Mouse (Mus musculus) midbrain, embryonic 15.5 days (tissue): ENCODE data around the gene Gzmd. TPM values are rescaled to one million over a fixed set of nuclear protein-coding genes. Genes with fewer than 3 reads are reported as not detected.
"Not testable (repeated sequence)": the region's sequence is repeated elsewhere in the genome, so short reads cannot be mapped to it uniquely, and the experiment has no call there.

Experiments used
- ATAC-seq: fragments of 200-750 bp; cut with Nextera tagmentation; replicated peaks from 2 replicates; pipeline ENCODE4 v1.8.0; 2017; ENCODE audit warnings: moderate TSS enrichment
- H3K27ac ChIP-seq: fragments of 300-500 bp; sonication (generic); 2 replicates; pipeline ENCODE4 v1.5.1; 2015; ENCODE audit warnings: mild to moderate bottlenecking, inconsistent platforms
- H3K27me3 ChIP-seq: fragments of 300-500 bp; sonication (generic); replicated peaks from 2 replicates; pipeline ENCODE4 v1.6.1; 2015; ENCODE audit warnings: inconsistent platforms
- H3K36me3 ChIP-seq: fragments of 300-500 bp; sonication (generic); replicated peaks from 2 replicates; pipeline ENCODE4 v1.6.1; 2015; ENCODE audit warnings: inconsistent platforms
- H3K4me1 ChIP-seq: fragments of 300-500 bp; sonication (generic); 2 replicates; pipeline ENCODE4 v1.6.1; 2015; ENCODE audit warnings: inconsistent platforms
- H3K4me2 ChIP-seq: fragments of 300-500 bp; sonication (generic); 2 replicates; pipeline ENCODE4 v1.6.1; 2015; ENCODE audit warnings: inconsistent platforms, mild to moderate bottlenecking, moderate library complexity
- H3K4me3 ChIP-seq: fragments of 300-500 bp; sonication (generic); 2 replicates; pipeline ENCODE4 v1.5.1; 2015; ENCODE audit warnings: mild to moderate bottlenecking, inconsistent platforms
- H3K9ac ChIP-seq: fragments of 300-500 bp; sonication (generic); 2 replicates; pipeline ENCODE4 v1.6.1; 2015; ENCODE audit warnings: mild to moderate bottlenecking, inconsistent platforms
- H3K9me3 ChIP-seq: fragments of 300-500 bp; sonication (generic); 2 replicates; pipeline ENCODE4 v1.6.1; 2016; ENCODE audit warnings: inconsistent platforms
- WGBS: fragments of 180-500 bp; shearing (Covaris S2); methylation state at CpG from one replicate; pipeline ENCODE4 v1.1.7; 2015; ENCODE audit warnings: mixed read lengths; 5-methylcytosine and 5-hydroxymethylcytosine counted together
- polyA plus RNA-seq: library from polyadenylated mRNA; unstranded; fragments of >200 nt; fragmentation: Nextera tagmentation; extraction: Ambion mirVana; gene quantifications from 2 replicates; pipeline ENCODE4 v1.2.1, GENCODE M21; 2015

Gzmd gene
- polyA plus RNA-seq, 1 experiment from 2014 or later: not detected

GRCm38 (mm10) chr14:56115531-56116310 lies 16.7 kb downstream of the Gzmd start:
- not testable (repeated sequence) for ATAC-seq, H3K27me3 ChIP-seq, H3K4me2 ChIP-seq, H3K9ac ChIP-seq, H3K4me1 ChIP-seq, H3K9me3 ChIP-seq, H3K4me3 ChIP-seq, H3K36me3 ChIP-seq, H3K27ac ChIP-seq
- WGBS: 92% methylated on average over 33 of the region's 33 CpGs

GRCm38 (mm10) chr14:56105447-56106180 lies 26.8 kb downstream of the Gzmd start:
- no peaks in the 10 kb centered on the region for H3K36me3 ChIP-seq
- 79% methylated on average over 13 of the region's 13 CpGs for WGBS
- no peak overlapping the region for H3K9ac ChIP-seq
- H3K4me1 ChIP-seq: no peaks in the 10 kb centered on the region
- H3K4me3 ChIP-seq: no peak overlapping the region
- no peaks in the 10 kb centered on the region for H3K27me3 ChIP-seq
- H3K27ac ChIP-seq: no peak overlapping the region
- H3K9me3 ChIP-seq: no peaks in the 10 kb centered on the region
- H3K4me2 ChIP-seq: no peak overlapping the region
- no peak for ATAC-seq

GRCm38 (mm10) chr14:56105016-56105415 lies 27.4 kb downstream of the Gzmd start:
- WGBS: 89% methylated on average over 5 of the region's 5 CpGs
- no peaks in the 10 kb centered on the region for H3K9me3 ChIP-seq
- no peaks in the 10 kb centered on the region for H3K36me3 ChIP-seq
- H3K27me3 ChIP-seq: no peaks in the 10 kb centered on the region
- H3K4me1 ChIP-seq: no peaks in the 10 kb centered on the region
- no peak for ATAC-seq
- no peak overlapping the region for H3K27ac ChIP-seq
- no peak overlapping the region for H3K9ac ChIP-seq
- H3K4me3 ChIP-seq: no peak overlapping the region
- no peak overlapping the region for H3K4me2 ChIP-seq

- Histone ChIP-seq H3K4me1 (no peaks in the 10 kb centered on the region), H3K4me3 (no peak overlapping the region), H3K9ac (no peak overlapping the region), H3K4me2 (no peak overlapping the region), H3K9me3 (no peaks in the 10 kb centered on the region), H3K36me3 (no peaks in the 10 kb centered on the region), H3K27ac (no peak overlapping the region), H3K27me3 (no peaks in the 10 kb centered on the region)
- no peak for ATAC-seq
- 63% methylated on average over 3 of the region's 3 CpGs for WGBS
Measured at GRCm38 (mm10) chr14:56103452-56103851, 29.0 kb downstream of the Gzmd start.

GRCm38 (mm10) chr14:56102386-56102785 lies 30.0 kb downstream of the Gzmd start, which contains the start of gene Ctsg:
Gene Ctsg (minus strand): TSS chr14:56102574.
- 81% methylated on average over 10 of the region's 10 CpGs for WGBS
- no peaks in the 10 kb centered on the region for H3K36me3 ChIP-seq
- no peaks in the 10 kb centered on the region for H3K4me1 ChIP-seq
- no peak for ATAC-seq
- no peak within 1 kb of the TSS for H3K4me3 ChIP-seq
- no peaks in the 10 kb centered on the region for H3K9me3 ChIP-seq
- no peak within 1 kb of the TSS for H3K27ac ChIP-seq
- H3K4me2 ChIP-seq: no peak within 1 kb of the TSS
- H3K27me3 ChIP-seq: no peaks in the 10 kb centered on the region
- no peak within 1 kb of the TSS for H3K9ac ChIP-seq

- H3K36me3 ChIP-seq: no peaks in the 10 kb centered on the region
- H3K9me3 ChIP-seq: no peaks in the 10 kb centered on the region
- H3K4me3 ChIP-seq: no peak overlapping the region
- H3K9ac ChIP-seq: no peak overlapping the region
- no peak overlapping the region for H3K27ac ChIP-seq
- no peak overlapping the region for H3K4me2 ChIP-seq
- no peaks in the 10 kb centered on the region for H3K27me3 ChIP-seq
- 80% methylated on average over 4 of the region's 4 CpGs for WGBS
- no peak for ATAC-seq
- no peaks in the 10 kb centered on the region for H3K4me1 ChIP-seq
Measured at GRCm38 (mm10) chr14:56098940-56099339, 33.5 kb downstream of the Gzmd start.

- Histone ChIP-seq H3K4me3 (no peak overlapping the region), H3K9ac (no peak overlapping the region), H3K4me2 (no peak overlapping the region), H3K9me3 (no peaks in the 10 kb centered on the region), H3K27ac (no peak overlapping the region), H3K27me3 (no peaks in the 10 kb centered on the region), H3K36me3 (no peaks in the 10 kb centered on the region), H3K4me1 (no peaks in the 10 kb centered on the region)
- no peak for ATAC-seq
- WGBS: 73% methylated on average over 1 of the region's 1 CpGs
Measured at GRCm38 (mm10) chr14:56097597-56097996, 34.8 kb downstream of the Gzmd start.

- H3K27me3 ChIP-seq: no peaks in the 10 kb centered on the region
- H3K36me3 ChIP-seq: no peaks in the 10 kb centered on the region
- H3K4me2 ChIP-seq: no peak overlapping the region
- no peaks in the 10 kb centered on the region for H3K9me3 ChIP-seq
- 77% methylated on average over 2 of the region's 2 CpGs for WGBS
- no peak overlapping the region for H3K4me3 ChIP-seq
- no peaks in the 10 kb centered on the region for H3K4me1 ChIP-seq
- H3K9ac ChIP-seq: no peak overlapping the region
- ATAC-seq: no peak
- no peak overlapping the region for H3K27ac ChIP-seq
Measured at GRCm38 (mm10) chr14:56093353-56093752, 39.1 kb downstream of the Gzmd start.

GRCm38 (mm10) chr14:56086711-56087110 lies 45.7 kb downstream of the Gzmd start:
- no peaks in the 10 kb centered on the region for H3K27me3 ChIP-seq
- no peaks in the 10 kb centered on the region for H3K9me3 ChIP-seq
- no peak overlapping the region for H3K9ac ChIP-seq
- ATAC-seq: no peak
- no peak overlapping the region for H3K4me2 ChIP-seq
- no peaks in the 10 kb centered on the region for H3K4me1 ChIP-seq
- H3K36me3 ChIP-seq: no peaks in the 10 kb centered on the region
- H3K27ac ChIP-seq: no peak overlapping the region
- no peak overlapping the region for H3K4me3 ChIP-seq
- 81% methylated on average over 3 of the region's 3 CpGs for WGBS

- H3K4me2 ChIP-seq: no peak within 1 kb of the TSS
- WGBS: 94% methylated on average over 2 of the region's 2 CpGs
- no peaks in the 10 kb centered on the region for H3K27me3 ChIP-seq
- H3K4me1 ChIP-seq: no peaks in the 10 kb centered on the region
- no peaks in the 10 kb centered on the region for H3K9me3 ChIP-seq
- H3K27ac ChIP-seq: no peak within 1 kb of the TSS
- ATAC-seq: no peak
- H3K9ac ChIP-seq: no peak within 1 kb of the TSS
- no peaks in the 10 kb centered on the region for H3K36me3 ChIP-seq
- H3K4me3 ChIP-seq: no peak within 1 kb of the TSS
Measured at GRCm38 (mm10) chr14:56085167-56085566, 47.2 kb downstream of the Gzmd start, which contains the start of gene Mcpt8. Gene Mcpt8 (minus strand): TSS chr14:56085273.

GRCm38 (mm10) chr14:56082016-56082415 lies 50.4 kb downstream of the Gzmd start:
- no peaks in the 10 kb centered on the region for H3K27me3 ChIP-seq
- no peaks in the 10 kb centered on the region for H3K36me3 ChIP-seq
- no peak overlapping the region for H3K4me3 ChIP-seq
- no peak overlapping the region for H3K27ac ChIP-seq
- H3K4me2 ChIP-seq: no peak overlapping the region
- H3K4me1 ChIP-seq: no peaks in the 10 kb centered on the region
- no peak for ATAC-seq
- no peak overlapping the region for H3K9ac ChIP-seq
- no peaks in the 10 kb centered on the region for H3K9me3 ChIP-seq
- 66% methylated on average over 4 of the region's 4 CpGs for WGBS
